Mouse (Mus musculus): ENCODE results near the gene 0610037L13Rik. TPM values are rescaled to one million over a fixed set of nuclear protein-coding genes. Genes with fewer than 3 reads are reported as not detected.

The 0610037L13Rik gene
- total RNA-seq, 2 experiments from 2014 or later: 49.8 to 53.5 TPM

DNA sequence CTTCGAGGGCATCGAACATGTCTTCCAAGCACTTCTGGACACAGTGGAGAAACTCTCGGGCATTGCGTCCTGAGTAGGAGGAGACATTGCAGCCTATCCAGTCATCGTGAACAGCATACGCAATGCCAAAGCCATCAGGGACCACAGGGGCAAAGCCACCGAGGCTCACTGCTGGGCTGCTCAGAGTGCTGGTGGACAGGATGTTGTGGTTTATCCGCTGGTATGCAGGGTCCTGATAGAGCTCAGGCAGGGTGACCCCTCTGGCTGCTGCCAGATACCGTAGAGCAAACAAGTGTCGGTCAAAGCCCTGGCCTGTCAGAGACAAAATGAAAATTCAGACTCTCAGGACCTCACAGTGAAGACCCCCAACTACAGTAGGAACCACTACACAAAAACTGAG, 14.6 kb downstream of the 0610037L13Rik start:
- no peak for ATAC-seq (replicated peaks; ENCODE audit: low FRiP score, low TSS enrichment, poor library complexity, severe bottlenecking)

DNA sequence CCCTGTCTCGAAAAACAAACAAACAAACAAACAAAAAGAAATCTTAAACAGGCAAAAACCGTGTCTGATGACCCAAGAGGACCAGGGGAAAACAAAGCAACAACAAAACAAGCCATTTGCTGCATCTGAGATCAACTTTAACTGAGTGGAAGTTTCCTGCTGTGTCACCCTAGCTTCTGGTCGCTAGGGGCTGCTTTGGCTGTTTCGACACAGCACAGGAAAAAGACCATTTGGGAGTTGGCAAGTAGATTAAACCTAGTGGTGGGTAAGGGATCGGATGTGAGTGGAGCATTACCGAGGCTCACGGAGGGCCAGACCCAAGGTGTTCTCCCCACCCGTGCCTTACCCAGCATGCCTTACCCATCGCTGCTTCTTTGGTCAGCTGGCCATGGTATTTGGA, 16.9 kb downstream of the 0610037L13Rik start:
- ATAC-seq (replicated peaks; ENCODE audit: low FRiP score, low TSS enrichment, poor library complexity, severe bottlenecking): no peak

DNA sequence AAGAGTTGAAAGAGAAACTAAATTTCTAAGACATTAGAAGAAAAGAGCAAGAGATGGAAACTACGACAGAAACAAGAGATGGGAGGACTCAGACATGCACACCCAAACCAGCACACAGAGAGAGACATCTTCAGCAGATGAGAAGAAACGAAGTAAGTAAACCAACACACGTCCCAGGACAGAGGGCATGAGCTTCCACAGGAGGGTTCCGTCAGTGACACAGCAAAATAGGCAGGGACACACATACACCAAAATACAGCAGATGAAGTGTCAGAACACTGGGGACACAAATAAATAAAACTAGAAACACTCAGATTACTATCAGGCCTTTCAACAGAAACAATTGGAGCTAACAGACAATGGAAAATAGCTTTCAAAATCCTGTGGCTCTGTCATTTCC, 20.4 kb downstream of the 0610037L13Rik start:
- no peak for ATAC-seq (replicated peaks; ENCODE audit: low FRiP score, low TSS enrichment, poor library complexity, severe bottlenecking)

DNA sequence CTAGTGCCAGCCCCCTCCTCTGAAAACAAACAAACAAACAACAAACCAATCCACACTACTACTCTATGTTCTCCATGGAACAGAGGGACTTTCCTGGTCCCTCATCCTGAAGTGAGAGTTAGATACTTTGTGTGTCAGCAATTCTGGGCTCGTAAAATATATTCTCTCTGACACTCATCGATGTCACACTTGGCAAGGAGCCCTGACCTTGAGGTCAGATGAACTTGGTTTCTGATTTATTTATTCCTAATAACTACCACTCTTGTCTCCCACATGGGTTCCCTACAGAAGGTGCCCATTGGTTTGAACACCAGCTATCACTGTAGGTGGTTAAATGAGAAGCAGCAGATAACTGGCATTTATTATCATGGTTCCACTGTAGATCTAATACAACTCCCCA, 30.7 kb downstream of the 0610037L13Rik start:
- no peak for ATAC-seq (replicated peaks; ENCODE audit: low FRiP score, low TSS enrichment, poor library complexity, severe bottlenecking)

DNA sequence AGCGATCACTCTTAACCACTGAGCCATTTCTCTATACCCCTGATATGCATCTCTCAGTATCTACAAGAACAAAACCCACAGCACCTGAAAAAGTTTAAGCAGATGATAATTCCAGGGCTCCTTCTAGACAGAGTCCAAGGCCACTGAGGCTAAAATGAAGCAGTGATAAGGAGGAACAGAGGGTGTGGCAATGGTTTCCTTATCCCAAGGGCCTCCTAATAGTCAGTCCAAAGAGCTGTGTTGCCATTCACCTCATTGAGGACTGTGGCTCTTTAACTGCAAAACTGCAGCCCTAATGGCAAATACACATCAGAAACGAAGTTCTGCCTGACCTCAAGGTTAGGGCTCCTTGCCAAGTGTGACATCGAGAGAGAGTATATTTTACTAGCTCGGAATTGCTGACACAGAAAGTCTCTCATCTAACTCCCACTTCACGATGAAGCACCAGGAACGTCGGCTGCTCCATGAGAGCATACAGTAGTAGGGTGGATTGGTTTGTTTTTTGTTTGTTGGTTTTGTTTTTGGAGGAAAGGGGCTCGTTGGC, 31.6 kb downstream of the 0610037L13Rik start:
- peak; percentile 28; the same call in 1 of the 2 replicates for ATAC-seq (replicated peaks; ENCODE audit: low FRiP score, low TSS enrichment, poor library complexity, severe bottlenecking)

DNA sequence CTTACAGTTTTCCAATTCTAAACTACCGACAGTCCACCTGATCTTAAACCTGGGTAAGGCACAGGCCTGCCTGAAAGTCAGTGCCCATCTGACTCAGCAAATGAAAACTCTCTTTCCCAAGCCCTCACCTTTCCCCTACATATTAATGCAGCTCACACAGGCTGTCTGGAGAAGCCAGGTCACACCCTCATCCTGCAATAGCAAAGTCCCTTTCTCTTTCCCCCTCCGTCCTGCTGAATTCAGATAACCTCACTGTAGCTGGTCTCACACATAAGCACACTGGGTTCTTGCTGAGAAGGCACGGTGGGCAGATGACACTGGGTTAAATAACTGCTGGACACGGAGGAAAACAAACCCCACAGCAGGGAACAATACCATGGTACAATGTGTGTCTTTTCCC, 32.3 kb downstream of the 0610037L13Rik start:
- 0 out of 2 replicates have a peak, but pooled peaks have one; percentile 6 for ATAC-seq (replicated peaks; ENCODE audit: low FRiP score, low TSS enrichment, poor library complexity, severe bottlenecking)

DNA sequence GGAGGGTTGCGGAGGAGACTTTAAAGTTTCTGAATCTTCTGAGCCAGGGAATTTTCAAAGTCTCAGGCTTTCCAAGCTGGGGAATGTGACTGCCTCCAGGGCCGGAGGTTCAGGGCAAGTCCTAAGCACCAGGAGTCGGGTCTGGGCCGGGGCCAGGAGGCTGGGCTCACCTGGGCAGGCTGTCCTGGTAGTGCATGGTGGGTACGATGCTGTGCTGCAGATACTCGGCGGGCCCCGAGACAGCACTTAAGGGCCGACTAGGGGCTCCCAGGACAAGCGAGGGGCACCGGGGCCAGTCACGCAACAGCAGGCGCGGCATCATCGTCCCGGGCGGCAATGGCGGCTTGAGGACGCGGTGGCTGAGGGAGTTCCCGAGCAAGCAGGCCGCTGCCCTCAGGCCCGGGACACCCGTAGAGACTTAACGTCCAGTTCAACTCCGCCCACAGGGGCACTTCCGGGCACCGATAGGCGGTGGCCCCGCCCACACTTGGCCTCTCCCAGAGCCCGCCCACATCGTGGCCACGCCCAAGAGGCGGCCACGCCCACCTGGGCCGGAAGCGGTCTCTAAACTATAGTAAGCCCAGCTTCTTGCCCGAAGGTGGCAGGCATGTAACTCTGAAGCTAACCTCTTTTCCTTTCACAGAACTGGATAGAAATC, 33.7 kb downstream of the 0610037L13Rik start, which contains the start of gene Cpt2:
Gene Cpt2, minus strand, starts transcription at position 466 of the 658 bp plus-strand sequence.
- peak; percentile 92 for ATAC-seq (replicated peaks; ENCODE audit: low FRiP score, low TSS enrichment, poor library complexity, severe bottlenecking)

DNA sequence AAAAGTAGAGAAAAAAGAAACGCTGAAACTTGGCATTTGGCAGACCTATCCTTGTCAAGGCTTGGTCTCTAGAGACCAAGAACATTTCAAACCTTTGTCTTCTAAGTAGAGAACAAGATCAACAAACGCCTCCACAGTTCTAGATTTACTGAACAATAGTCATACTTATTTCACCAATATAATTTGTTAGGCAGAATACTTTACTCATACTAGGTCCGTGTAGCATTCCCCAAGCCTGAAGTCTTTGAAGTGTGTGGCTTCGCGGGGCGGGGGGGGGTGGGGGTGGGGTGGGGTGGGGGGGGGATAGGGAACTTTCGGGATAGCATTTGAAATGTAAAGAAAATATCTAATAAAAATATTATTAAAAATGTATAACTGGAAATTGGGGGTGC, 34.2 kb downstream of the 0610037L13Rik start:
- ATAC-seq (replicated peaks; ENCODE audit: low FRiP score, low TSS enrichment, poor library complexity, severe bottlenecking): no peak

DNA sequence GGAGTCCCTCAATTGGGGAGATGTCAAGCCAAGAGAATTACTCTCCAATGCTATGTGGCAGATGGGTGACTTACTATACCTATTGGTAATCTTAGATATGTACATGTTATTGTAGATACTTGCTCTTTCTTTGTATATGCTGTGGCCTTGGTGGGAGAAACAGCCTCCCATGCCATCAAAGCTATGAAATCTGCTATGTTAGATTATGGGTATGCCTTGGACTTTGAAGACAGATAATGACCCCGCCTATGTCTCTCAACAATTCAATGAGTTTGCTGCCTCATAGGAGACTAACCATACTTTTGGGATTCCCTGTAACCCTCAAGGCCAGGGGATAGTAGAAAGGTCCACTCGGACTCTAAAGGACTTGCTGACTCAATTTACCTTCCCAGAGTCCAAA, 38.7 kb downstream of the 0610037L13Rik start:
- peak; percentile 19; the same call in 1 of the 2 replicates for ATAC-seq (replicated peaks; ENCODE audit: low FRiP score, low TSS enrichment, poor library complexity, severe bottlenecking)

DNA sequence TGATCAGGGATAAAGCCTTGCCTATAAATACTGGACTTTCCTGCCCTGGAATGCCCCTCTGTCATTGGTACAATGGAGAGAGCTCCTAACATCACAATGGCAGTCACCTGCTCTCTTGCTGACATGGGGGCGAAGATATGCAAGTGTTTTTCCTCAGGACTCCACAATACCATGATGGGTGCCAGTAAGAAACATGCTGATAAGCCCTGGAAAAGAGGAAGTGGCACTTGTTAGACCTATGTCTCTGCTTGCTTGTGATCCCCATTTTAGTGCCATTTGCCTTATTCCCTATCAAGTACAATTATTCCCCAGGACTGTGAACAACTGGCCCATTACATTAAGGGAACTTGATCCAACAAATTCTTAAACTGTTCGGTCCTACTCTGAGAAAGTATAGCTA, 39.1 kb downstream of the 0610037L13Rik start:
- no peak for ATAC-seq (replicated peaks; ENCODE audit: low FRiP score, low TSS enrichment, poor library complexity, severe bottlenecking)

DNA sequence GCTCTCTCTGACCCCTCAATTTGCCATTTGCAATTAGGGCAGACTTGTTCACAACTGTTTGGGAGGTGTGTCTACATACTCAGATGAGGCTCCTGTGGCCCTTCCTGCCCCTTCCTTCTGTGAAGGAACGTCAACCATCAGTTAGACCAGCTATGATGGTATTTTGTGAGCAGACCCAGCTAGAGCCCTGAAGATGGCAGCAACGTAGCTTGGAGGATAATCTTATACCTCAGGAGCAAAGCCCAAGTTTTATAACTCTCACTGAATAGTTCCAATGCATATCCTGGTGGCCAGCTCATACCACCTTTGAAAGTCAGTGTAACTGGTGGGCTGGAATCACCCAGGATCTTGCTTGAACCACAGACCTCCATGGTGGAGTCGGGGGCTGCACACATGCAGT, 41.8 kb downstream of the 0610037L13Rik start:
- no peak for ATAC-seq (replicated peaks; ENCODE audit: low FRiP score, low TSS enrichment, poor library complexity, severe bottlenecking)

DNA sequence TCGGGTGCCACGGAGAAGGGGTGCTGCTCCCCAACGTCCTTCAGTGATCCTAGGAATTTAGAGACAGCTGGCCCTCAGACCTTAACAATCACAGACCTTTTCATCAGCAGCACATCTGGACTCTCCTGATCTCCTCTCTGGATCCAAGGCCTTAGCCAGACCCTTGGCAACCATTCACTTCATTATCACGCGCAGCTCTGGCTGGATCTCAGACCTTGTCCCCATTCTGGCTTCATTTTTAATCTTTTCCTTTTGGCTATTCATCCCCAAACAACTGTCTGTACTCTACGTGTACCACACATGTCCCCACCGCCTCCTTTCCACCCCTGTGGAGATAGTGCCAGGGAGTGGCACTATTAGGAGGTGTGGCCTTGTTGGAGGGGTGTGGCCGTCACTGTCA, 43.6 kb downstream of the 0610037L13Rik start:
- no peak for ATAC-seq (replicated peaks; ENCODE audit: low FRiP score, low TSS enrichment, poor library complexity, severe bottlenecking)

DNA sequence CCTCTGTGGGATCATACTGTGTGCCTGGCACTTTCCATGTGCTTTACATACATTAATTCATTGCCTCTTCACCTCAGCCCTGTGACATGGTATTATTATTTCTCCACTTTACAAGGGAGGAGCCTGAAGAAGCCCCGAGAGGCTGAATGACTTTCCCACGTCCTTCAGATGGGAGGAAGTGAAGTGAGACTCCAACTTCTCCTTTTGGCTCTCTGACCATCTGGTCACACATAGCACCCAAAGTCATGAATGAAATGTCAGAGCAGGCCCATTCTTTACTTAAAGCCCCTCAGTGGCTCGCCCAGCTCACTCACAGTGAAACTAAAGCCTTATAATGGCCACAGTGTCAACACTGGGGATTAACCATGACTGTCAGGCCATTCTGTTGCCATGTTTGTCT, 45.6 kb downstream of the 0610037L13Rik start:
- no peak for ATAC-seq (replicated peaks; ENCODE audit: low FRiP score, low TSS enrichment, poor library complexity, severe bottlenecking)

DNA sequence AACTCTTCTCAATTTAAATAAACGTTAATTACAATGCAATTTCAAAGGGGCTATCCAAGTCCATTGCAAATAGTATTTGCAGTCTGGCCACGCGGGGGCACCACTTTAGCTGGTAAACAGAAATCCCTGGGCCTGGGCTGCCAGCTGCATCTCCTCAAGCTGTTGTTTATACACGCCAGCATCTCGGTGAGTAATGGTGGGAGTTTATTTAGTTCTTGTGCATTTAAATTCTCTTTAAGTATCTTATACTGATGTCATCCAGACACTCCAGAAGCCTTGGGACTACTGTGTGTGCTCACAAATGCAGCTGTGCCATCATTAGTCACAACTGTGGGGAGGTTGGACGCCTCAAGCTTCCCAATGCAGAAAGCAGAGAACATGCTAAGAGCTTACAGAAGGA, 47.7 kb downstream of the 0610037L13Rik start:
- 0 out of 2 replicates have a peak, but pooled peaks have one; percentile 61 for ATAC-seq (replicated peaks; ENCODE audit: low FRiP score, low TSS enrichment, poor library complexity, severe bottlenecking)

DNA sequence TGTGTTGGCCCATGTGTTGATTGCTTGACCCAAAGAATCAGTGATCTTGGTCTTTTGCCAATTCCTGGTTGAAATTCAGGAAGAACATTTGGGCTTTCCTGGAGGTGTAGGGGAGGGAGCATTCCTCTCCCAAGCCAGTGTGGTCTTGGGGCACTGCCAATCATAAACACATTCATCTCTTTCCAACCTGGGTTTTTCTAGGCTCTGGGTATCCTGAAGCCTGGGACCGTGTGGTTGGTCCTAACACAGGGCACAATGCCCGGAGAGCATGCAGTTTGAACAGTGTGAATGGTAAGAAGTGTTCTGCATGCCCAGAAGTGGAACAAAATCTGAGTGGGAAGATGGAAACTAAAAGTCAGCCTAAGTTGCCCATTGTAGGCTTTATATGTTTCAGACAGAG, 48.5 kb downstream of the 0610037L13Rik start:
- no peak for ATAC-seq (replicated peaks; ENCODE audit: low FRiP score, low TSS enrichment, poor library complexity, severe bottlenecking)

DNA sequence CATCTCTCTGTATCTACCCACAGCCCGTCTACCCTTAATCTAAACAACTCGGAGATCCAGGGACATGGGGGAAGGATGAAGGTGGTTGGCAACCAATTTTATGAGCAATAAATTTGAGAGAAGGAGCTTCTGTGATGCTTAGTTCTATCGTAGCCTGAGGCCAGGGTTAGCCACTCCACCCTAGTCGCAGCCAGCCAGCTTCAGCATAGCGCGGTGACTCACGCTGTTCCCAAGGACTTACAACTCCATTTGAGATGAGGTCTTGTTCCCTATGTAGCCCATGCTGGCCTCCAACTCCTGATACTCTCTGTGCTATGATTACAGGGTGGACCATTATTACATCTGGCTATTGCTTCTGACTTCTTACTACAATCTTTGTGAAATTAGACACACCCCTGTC, 53.1 kb downstream of the 0610037L13Rik start:
- ATAC-seq (replicated peaks; ENCODE audit: low FRiP score, low TSS enrichment, poor library complexity, severe bottlenecking): no peak

DNA sequence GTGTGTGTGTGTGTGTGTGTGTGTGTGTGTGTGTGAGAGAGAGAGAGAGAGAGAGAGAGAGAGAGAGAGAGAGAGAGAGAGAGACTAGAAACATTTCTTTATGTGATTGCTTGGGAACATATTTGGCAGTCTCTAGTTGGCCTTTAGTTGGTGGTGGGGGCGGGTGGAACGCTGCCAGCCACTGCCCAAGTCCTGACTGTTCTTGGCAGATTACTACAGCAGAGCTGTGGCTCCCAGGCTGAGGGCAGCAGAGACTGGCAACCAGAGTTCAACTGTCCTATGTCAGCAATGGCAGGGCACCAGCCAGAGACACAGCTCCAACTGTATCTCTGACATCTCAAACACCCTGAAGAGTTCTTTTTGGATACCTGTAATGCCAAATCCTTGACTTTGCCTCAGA, 54.5 kb downstream of the 0610037L13Rik start:
- ATAC-seq (replicated peaks; ENCODE audit: low FRiP score, low TSS enrichment, poor library complexity, severe bottlenecking): 0 out of 2 replicates have a peak, but pooled peaks have one; percentile 37

All from megakaryocyte-erythroid progenitor cell, adult 5-6 weeks (primary cell).